Mouse (Mus musculus): ENCODE data around the gene Atp6v0a1.
"Not testable (repeated sequence)": the region's sequence is repeated elsewhere in the genome, so short reads cannot be mapped to it uniquely, and the experiment has no call there.

Atp6v0a1 gene

GRCm38 (mm10) chr11:100981236-100981635, 28.0 kb upstream of the Atp6v0a1 start:
- DNase-seq (ENCODE audit: low read depth, low spot score), result no peak

DNA sequence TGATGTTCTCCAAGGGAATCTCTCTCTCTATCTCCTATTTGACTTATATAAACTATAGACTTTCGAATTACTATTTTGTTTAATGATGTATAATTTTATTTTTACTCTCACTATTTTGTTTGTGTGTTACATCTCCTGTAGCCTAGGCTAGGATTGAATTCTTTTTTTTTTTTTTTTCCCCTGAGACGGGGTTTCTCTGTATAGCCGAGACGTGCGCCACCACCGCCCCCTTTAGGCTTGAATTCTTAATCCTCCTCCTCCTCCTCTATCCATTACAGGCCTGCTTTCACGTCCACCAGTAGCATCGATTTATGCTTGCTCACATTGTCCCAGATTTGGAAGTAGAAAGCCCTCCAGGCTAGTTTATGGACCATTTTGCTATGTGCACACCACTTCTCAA, 27.2 kb upstream of the Atp6v0a1 start:
- no peak for DNase-seq (ENCODE audit: low read depth, low spot score)

GRCm38 (mm10) chr11:100983125-100983777, 26.0 kb upstream of the Atp6v0a1 start:
- DNase-seq (ENCODE audit: low read depth, low spot score), result peak; percentile 76

GRCm38 (mm10) chr11:100983778-100984131, 25.5 kb upstream of the Atp6v0a1 start:
- no peak for DNase-seq (ENCODE audit: low read depth, low spot score)

DNA sequence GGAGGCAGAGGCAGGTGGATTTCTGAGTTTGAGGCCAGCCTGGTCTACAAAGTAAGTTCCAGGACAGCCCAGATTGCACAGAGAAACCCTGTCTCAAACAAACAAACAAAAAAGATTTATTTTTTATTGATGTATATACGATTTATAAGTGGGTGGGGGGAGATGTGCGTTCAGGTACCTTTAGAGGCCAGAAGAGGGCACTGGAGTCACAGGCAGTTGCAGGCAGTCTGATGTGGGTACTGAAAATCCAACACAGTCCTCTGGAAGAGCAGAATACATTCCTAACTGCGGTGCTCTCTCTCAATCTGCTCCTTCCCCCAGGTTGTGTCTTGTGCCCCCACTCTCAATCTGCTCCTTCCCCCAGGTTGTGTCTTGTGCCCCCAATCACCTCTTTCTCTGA, 23.6 kb upstream of the Atp6v0a1 start:
- DNase-seq (ENCODE audit: low read depth, low spot score), result no peak

GRCm38 (mm10) chr11:100988674-100989073, 20.6 kb upstream of the Atp6v0a1 start:
- no peak for DNase-seq (ENCODE audit: low read depth, low spot score)

- DNase-seq (ENCODE audit: low read depth, low spot score), result no peak
Measured at GRCm38 (mm10) chr11:100989666-100990065, 19.6 kb upstream of the Atp6v0a1 start.

DNA sequence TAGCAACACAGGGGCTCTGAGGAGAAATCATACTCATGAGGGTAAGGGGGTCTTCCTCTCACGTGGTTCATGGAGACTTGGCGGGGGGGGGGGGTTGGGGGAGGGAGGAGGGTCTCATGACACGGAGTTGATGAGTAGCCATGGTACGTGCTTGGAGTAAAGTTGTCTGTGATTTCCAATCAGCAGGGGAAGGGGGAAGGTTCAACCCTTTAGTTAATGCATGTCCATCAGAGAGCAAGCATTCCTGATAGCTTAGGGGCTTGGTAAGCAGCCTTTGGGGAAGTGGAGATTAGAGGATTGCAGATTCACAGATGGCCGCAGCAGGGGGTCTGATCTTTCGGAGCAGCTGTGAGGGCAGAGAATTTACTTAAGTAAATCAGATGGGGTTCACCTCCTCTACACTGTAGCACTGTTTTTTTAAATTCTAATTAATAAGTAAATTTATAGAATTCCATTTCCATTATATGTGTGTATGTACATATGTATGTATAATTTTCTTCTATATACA, 18.2 kb upstream of the Atp6v0a1 start:
- DNase-seq (ENCODE audit: low read depth, low spot score), result no peak

DNA sequence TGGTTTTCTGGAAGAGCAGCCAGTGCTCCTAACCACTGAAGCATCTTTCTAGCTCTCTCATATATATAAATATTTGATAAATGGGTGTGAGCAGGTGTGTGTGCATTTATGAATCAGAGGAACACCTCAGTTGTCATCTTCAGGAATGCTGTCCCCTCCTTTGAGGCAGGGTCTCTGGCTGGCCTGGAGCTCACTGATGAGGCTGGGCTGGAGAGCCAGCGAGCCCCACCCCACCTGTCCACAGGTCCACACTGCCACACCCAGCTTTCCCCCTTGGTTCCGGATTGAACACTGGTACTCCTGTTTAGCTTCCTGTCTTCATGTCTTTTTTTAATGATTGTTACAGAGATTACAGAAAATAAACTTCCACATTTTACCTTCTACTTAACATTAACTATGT, 15.8 kb upstream of the Atp6v0a1 start:
- no peak for DNase-seq (ENCODE audit: low read depth, low spot score)

GRCm38 (mm10) chr11:100994233-100994632, 15.0 kb upstream of the Atp6v0a1 start:
- no peak for DNase-seq (ENCODE audit: low read depth, low spot score)

DNA sequence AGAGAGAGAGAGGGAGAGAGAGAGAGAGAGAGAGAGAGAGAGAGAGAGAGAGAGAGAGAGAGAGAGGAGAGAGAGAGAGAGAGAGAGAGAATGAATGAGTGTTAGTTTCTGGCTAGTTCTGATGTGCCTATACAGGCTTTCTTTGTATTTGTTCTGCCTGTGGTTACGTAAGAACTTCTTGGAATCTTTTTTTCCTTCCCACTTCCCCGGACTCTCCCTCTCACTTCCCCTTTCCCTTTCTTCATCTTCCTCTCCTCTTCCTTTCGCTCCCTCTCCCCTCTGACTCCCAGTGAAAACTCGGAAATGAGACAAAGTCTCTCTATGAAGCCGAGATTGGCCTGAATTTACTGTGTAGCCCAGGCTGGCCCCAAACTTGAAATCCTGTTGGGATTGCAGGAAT, 14.6 kb upstream of the Atp6v0a1 start:
- DNase-seq (ENCODE audit: low read depth, low spot score), result no peak

- no peak for DNase-seq (ENCODE audit: low read depth, low spot score)
Measured at GRCm38 (mm10) chr11:100996501-100996900, 12.8 kb upstream of the Atp6v0a1 start.

GRCm38 (mm10) chr11:100998836-100999235, 10.4 kb upstream of the Atp6v0a1 start:
- no peak for DNase-seq (ENCODE audit: low read depth, low spot score)

DNA sequence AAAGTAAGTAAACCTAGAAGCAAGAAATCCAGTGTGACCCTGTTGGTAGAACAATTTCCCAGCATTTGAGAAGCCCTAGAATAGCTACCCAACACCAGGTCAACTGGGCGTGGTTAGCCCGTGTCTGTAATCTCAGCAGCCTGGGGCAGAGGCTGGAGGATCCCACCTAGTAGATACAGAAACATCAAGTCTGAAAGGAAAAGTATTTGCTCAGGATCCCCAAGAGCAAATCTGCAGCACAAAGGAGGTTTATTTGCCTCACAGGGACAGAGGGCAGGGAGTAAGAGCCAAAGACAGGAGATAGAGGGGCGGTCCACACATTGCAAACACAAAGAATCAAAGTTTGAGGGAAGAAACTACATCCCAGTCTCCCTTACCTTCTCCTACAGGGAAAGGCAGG, 10.0 kb upstream of the Atp6v0a1 start:
- DNase-seq (ENCODE audit: low read depth, low spot score), result no peak

- DNase-seq (ENCODE audit: low read depth, low spot score), result not testable (repeated sequence)
Measured at GRCm38 (mm10) chr11:101001875-101002552, 7.2 kb upstream of the Atp6v0a1 start.

DNA sequence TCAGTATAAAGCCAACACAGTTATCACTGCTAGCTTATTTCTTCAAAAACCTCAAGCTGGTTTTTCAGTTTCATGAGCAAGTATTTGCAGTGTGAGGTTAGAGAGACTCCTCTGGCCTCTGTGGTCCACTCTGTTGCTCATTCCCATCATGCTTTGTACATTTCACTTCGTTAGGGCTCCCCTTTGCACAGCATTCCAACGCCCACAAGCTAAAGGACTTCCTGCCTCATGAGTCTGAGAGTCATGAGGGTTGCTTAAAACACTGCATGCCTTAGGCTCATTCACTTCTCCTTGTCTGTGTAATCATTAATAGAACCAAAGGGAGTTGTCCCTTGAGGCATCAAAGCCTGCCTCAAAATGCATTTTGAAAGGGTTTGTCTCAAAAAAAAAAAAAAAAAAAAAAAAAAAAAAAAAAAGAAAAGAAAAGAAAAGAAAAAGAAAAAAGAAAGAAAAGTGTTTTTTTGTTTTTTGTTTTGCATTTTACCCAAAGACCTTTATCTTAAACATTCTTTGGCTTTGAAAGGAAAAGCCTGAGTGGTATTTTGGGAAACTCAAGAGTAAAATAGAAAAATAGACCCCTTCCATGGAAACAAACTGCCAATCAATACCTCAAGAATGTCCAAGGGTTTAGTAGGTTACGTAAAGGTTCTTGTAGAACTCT, 6.1 kb upstream of the Atp6v0a1 start:
- DNase-seq (ENCODE audit: low read depth, low spot score), result no peak

DNA sequence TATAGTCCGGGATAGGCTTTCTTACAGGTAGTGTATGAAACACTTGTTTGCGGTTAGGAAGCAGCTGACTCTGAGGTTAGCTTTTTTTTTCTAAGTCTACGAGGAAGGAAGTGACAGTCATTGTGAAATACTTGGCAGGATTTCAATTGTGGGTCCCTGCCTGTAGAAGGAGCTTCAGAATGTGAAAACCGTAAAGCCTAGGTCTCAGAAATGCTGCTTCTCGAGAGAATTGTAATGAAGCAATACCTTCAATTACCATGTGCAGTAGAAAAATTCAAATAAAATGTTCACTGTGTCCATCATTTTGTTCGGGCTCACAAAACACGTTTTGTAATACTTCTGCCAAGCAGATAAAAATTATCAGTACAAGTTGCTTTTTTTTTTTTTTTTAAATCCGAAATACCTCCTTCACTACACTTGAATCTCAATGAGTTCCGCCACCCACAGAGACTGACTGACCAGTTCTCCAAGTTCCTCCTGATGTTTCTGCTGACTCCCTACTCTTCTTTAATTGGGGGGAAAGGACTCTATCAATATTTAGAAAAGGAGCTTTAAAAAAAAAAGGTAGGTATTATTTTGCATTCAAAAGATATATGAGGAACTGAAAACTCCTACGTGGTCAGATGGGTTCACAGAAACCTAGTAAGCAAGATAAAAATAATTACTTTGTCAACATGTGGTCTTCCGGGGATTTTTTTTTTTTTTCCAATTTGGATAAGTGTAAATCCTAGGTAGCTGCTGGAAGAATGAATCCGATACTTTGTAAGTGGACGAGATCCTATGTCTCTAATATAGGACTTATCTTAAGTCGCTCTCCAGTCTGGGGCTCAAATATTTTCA, 826 bp upstream of the Atp6v0a1 start:
- DNase-seq (ENCODE audit: low read depth, low spot score), result no peak

DNA sequence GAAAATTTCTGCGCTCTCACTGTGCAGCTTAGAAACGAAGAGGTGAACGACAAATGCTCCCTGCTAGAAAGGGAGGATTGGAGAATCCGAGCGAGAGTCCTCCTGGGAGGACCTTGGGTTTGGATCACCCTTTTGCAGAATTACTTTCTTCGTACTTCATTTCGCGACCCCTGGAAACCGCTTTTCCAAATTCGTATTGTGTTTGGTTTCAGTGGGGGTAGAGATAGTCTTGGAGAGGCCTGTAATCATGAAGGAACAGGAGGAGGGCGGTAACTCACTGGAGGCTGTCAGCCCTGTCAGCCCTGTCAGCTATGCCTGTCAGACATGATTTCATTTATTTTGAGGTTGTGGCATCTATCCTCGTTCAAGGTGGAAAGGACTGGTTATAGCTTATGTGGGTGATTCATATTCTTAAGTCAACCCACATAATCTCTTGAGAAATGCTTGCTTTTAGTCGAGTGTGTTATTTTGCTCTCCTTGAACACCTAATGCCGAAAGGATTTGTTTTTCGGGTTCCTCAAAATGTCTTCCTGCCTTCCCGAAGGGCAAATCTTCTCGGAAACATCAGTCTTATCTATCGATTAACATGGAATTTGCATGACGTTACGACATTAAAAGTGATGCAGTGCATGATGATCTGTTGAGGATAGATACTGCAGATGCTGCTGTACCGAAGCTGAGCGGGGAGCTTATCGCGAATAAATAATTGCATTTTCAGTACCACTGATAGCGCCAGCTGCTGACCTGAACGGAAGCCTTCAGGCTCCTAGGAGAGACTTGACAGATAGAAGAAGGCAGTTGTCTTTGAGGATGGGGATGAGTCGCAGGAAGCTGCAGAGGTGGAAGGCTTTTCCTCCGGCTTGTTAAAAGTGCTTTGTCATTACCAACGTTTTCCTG, 884 bp downstream of the Atp6v0a1 start:
- DNase-seq (ENCODE audit: low read depth, low spot score), result peak; percentile 9

GRCm38 (mm10) chr11:101011641-101012040, 2.4 kb downstream of the Atp6v0a1 start:
- DNase-seq (ENCODE audit: low read depth, low spot score), result no peak

DNA sequence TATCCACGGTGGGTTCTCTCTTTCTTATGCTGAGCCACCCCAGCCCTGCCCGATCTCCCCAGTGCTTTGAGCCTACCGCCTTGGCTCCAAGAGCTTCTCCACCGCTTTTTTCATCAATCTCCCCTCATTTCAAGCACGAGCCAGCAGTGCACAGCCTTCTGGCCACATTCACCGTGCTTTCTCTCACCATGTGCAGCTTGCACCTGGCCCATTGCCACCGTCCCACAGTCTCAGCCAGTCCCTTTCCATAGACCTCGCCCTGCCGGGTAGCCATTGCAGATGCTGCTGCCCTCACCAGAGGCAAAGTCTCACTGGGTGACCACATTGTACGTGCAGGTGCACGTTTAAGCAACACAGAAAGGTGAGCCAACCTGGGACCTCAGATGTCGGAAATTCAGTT, 14.1 kb downstream of the Atp6v0a1 start:
- no peak for DNase-seq (ENCODE audit: low read depth, low spot score)

DNA sequence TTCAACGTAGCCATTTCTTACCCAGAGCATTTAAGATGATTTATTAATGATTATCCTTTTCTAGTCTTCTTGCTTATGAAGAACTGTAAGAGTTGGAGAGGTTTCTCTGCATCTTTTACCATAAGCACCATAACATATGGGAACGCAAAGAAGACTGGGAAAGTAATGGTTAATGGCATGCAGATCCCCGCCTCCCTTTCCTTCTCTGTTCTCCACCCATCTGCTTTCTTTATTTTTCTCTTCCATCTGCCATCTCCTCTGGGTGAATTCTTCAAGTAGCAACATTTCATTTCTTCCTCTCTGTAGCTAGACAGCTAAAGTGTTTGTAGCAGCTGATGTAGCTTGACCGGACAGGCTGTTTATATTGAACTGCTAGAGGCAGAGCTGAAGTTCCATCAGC, 14.7 kb downstream of the Atp6v0a1 start:
- DNase-seq (ENCODE audit: low read depth, low spot score), result no peak

Data from embryo, embryonic 11.5 days (tissue).